Mouse (Mus musculus): ENCODE measurements at regions not wholly inside any gene's neighbourhood (a gene's known extent, or its start where the extent isn't known, plus 50 kb on each side); places are given as distances from the start of the nearest gene placed in this dataset.
"Not testable (repeated sequence)": the region's sequence is repeated elsewhere in the genome, so short reads cannot be mapped to it uniquely, and the experiment has no call there.

GRCm38 (mm10) chr14:54021443-54021842 lies 232.5 kb downstream of the Dad1 start:
- in situ Hi-C loops (cut with MboI, MseI): no loop called here

GRCm38 (mm10) chr14:54014628-54015027 lies 239.3 kb downstream of the Dad1 start:
- in situ Hi-C loops (cut with MboI, MseI): no loop called here

- in situ Hi-C loops (cut with MboI, MseI): no loop called here
Observed at GRCm38 (mm10) chr14:54002083-54002482, 251.8 kb downstream of the Dad1 start.

DNA sequence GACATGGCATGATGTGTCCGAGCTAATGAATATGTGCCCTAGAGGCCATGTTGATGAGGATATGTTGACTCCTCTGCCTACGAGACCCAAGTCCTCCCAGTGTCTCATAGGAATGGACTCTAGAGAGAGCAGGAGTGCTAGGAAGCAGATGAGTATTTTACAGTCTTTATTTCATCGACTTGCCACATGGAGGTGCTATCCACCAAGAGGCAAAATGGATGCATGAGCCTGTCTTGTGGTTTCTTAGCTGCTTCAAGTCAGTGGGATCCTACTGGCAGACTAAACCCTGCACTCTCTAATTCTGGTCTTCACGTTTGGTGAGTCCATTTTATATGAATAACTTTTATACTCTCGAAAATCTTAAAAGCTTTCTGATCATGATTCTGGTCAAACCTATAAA lies 253.4 kb downstream of the Dad1 start:
- in situ Hi-C loops (cut with MboI, MseI): no loop called here

DNA sequence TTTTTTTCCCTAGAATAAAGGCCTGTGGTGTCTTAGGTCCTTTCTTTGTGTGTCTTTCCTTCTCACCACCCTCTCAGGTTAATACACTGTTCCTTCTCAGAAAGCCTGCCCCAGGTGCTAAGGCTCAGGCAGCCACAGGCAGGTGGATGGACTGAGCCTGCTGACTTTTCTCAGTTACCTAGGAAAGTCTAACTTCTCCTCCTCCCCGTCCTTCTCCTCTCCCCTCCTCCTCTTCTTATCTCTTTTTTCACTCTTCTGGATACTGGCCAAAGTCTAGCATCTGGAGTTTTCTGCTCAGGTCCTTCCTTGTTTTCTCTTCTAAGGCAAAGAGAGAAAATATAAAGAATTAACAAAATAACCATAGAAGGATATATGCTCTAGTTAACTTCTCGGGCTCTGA lies 260.5 kb downstream of the Dad1 start:
- in situ Hi-C loops (cut with MboI, MseI): no loop called here

DNA sequence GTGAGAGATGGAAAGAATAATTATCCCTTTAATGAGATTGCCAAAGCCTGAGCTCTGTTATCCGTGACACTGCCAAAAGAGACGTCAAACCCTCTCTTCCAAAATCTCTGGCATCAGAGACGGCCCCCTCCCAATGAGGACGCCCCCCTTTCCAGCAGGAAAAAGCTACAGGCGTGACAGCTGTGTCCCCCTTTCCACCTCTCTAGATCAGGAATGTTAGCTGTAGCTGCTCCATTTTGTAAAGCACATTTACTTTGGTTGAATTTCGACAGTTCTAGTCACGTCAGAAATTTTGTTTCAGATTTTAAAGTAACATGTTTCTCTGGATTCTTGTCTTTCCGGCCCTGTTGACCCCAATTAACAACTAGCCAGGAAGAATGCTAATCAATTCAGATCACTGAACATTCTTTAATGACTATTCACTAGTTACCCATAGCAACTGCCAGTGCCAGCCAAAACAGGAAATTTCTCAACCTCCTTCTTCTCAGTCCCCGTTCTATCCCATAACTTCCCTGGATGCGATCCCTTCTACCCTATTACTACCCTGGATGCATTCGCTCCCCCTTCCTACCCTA lies 261.1 kb downstream of the Dad1 start:
- in situ Hi-C loops (cut with MboI, MseI): no loop called here

- in situ Hi-C loops (cut with MboI, MseI): no loop called here
Observed at GRCm38 (mm10) chr14:53991390-53991789, 262.5 kb downstream of the Dad1 start.

- in situ Hi-C loops (cut with MboI, MseI): no loop called here
Observed at GRCm38 (mm10) chr14:53980771-53981170, 273.1 kb downstream of the Dad1 start.

- in situ Hi-C loops (cut with MboI, MseI): loop anchor here (25.0 kb wide), 1 partner anchor 176 kb away; no protein-coding TSS in a partner anchor
Observed at GRCm38 (mm10) chr14:53961426-53961825, 292.5 kb downstream of the Dad1 start.

DNA sequence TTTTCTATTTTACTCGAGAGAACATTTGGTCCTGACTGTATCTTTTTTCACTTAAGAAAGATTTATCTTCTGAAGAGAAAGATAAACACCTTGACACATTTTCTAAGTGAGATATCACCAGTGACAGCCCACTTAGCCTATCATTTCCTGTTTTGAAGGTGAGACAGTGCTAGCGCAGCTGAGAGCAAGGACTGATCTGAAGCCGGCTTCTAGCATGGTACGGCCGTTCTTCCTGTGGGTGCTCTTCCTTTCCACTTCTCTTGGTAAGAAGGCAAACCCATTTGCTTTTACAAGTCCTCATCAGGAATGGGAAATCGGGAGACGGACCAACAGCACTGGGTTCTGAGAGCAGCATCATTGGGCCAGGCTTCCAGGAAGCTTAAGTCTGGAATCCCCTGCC lies 293.1 kb downstream of the Dad1 start:
- in situ Hi-C loops (cut with MboI, MseI): loop anchor here (25.0 kb wide), 1 partner anchor 177 kb away; no protein-coding TSS in a partner anchor

- in situ Hi-C loops (cut with MboI, MseI): not testable (repeated sequence)
Observed at GRCm38 (mm10) chr14:53935791-53936231, 318.1 kb downstream of the Dad1 start.

GRCm38 (mm10) chr14:53935336-53935735 lies 318.6 kb downstream of the Dad1 start:
- in situ Hi-C loops (cut with MboI, MseI): not testable (repeated sequence)

DNA sequence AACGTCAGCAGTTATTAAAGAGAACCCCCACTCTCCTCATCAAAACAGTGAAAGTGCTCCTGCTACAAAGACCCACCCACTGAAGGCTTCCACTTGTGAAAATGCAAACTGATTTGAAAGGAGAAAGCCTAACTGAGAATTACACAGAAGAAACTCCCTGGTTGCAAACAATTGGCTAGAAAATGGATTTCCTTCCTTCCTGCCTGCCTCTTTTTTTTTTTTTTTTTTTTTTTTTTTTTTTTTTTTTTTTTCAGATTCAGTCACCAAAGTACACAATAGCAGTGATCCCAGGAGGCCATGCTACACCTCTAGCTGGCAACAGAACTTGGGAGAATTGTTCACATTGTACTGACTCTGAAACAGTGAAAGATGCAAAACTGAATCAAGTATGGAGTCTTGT lies 343.0 kb downstream of the Dad1 start:
- in situ Hi-C loops (cut with MboI, MseI): no loop called here

DNA sequence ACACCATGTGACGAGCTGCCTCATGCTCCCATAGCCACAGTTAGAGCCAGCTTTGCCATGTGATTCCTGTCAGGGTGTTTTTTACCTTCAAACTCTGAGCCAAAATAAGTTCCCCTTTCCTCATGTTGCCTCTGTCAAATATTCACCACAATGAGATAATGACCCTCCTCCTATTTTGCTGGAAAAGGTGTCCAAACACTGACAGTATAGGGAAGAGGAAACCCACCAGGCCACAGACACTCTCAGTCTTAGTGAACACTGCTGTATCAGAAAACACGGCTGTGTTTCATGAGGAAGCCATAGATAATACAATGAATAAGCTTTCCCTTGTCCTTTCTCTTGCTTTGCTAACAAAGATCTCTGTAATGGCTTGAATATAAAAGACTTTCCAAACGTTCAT lies 349.3 kb downstream of the Dad1 start:
- in situ Hi-C loops (cut with MboI, MseI): no loop called here

DNA sequence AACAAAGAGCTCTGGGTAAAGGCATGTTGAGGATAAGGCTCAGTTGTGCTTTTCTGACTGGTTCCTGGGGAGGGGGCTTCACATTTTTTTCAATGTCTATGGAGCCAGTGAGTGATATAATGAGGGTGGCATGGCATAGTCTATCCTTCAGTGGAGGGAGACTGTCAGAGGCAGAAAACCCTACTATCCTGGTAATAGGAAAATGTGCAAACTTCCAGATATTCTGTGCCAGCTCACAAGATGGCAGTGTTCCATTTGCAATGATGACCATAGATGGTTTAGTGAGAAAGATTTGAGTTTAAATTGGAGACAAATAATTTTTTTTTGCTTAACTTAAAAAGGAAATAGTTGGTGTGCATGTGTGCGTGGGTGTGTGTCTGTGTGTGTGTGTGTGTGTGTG lies 352.8 kb downstream of the Dad1 start:
- in situ Hi-C loops (cut with MboI, MseI): no loop called here

DNA sequence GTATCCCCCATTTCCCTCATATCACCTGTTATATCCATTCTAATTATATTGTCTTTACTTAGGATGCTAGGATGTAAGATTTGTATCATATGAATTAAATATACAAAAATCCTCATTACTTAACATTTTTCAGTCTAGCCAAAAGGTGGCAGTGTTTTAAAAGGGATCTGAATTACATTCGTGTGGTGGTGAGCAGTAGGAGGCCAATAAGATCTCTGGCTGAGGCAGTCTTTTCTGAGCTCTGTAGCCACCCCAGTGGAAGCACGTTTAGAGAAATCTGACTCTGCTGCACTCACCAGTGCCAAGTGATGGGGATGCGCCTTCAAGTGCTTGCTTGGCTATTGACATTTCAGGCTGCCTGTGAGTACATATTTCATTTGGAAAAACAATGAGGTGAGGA lies 372.6 kb downstream of the Dad1 start:
- in situ Hi-C loops (cut with MboI, MseI): no loop called here

DNA sequence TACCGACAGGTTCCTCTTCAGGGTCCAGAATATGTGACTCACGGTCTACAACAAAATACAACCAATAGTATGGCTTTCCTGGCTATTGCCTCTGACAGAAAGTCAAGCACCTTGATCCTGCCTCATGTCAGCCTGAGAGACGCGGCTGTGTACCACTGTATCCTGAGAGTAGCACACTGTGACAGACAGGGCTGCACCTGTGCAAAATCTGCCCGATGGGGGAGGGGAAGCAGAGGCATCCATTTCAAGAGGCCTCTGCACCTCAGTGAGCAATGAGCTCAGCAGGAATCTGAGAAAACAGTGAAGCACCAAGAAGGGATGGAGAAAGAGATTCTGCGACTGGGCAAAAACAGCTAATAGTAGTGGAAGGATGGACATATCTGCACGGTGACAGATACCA lies 377.3 kb downstream of the Dad1 start:
- in situ Hi-C loops (cut with MboI, MseI): loop anchor here (10.0 kb wide), 1 partner anchor 278 kb away; no protein-coding TSS in a partner anchor

DNA sequence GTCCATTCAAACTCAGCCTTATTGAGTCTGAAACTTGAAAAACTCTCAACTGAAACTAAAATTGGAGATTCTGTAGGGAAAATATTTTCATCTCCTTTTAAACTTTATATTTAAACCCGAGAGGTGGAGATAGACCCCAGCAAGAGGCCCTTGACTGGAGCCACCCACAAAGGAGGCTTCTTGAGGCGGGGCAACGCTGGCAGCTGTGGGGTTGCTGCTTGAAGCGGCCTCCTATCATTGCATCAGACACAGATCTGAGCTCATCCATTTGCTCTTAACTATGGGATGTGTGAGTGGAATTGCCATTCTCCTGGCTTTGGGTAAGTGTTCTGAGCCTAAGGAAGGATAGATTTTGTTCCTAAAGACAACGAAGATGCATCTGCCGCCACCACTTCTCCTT lies 378.2 kb downstream of the Dad1 start:
- in situ Hi-C loops (cut with MboI, MseI): loop anchor here (10.0 kb wide), 1 partner anchor 279 kb away; no protein-coding TSS in a partner anchor

GRCm38 (mm10) chr14:53847049-53847448 lies 406.9 kb downstream of the Dad1 start:
- in situ Hi-C loops (cut with MboI, MseI): no loop called here

DNA sequence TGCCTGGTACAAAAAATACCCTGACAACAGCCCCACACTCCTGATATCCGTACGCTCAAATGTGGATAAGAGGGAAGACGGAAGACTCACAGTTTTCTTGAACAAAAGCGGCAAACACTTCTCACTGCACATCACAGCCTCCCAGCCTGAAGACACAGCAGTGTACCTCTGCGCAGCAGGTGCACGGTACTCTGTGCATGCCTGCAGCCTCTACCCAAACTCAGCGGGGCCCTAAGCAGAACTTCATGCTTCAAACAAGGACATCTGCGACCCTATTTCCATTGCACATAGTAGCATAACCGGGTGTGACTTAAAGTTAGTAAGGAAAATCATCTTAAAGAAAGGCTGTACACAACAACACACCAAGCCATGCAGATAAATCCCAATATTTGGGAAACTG lies 408.3 kb downstream of the Dad1 start:
- in situ Hi-C loops (cut with MboI, MseI): no loop called here

DNA sequence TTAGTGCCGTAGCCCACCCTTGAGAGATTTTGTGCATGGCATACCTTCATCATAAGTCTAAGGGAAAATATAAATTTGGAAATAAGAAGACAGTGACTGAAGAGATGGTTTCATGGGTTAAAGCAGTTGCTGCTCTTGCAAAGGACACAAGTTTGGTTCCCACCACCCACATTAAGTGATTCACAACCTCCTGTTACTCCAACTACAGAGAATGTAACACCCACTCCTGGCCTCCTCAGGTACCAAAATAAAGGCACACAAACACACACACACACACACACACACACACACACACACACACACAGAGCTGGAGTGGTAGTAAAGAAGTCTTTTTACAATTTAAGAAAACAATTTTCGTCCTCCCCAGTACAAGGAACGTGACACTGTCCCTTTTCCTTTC lies 421.4 kb downstream of the Dad1 start:
- in situ Hi-C loops (cut with MboI, MseI): no loop called here

- in situ Hi-C loops (cut with MboI, MseI): no loop called here
Observed at GRCm38 (mm10) chr14:53831651-53832050, 422.3 kb downstream of the Dad1 start.

DNA sequence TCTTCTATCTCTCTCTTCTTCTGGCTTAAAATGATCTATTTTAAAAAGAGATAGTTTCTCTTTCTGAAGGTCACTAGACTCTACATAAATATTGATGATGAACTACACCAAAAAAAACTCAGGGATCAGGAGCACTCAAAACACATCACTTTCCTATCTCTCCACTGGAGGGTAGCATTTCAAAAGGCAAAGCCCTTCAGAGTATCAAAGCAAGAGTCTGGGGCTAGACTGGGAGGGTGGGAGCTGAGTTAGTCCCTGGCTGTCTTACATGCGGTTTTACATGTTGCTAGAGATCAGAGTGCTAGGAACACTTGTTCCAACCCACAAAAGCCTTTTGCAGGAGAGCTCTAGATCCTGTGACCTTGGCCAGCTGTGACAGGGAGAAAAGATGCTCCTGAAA lies 423.2 kb downstream of the Dad1 start:
- in situ Hi-C loops (cut with MboI, MseI): no loop called here

DNA sequence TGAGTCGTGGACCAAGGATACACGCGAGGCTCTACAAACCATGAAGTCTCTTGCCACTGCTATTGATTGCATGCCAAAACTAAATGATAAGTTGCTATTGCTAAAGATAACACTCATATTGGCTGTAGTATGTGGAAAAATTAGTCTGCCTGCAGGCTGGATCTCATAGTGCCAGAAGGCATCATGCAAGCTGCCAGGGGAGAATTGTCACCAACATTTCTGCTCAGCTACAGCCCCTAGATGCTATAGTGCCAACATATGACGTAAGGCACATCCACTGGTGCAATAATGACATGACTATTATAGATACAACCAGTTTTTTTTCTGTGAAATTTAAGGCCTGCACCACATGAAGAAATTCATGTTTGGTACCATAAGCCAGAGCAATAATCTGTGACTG lies 427.1 kb downstream of the Dad1 start:
- in situ Hi-C loops (cut with MboI, MseI): no loop called here
